In the genomic region with DNA sequence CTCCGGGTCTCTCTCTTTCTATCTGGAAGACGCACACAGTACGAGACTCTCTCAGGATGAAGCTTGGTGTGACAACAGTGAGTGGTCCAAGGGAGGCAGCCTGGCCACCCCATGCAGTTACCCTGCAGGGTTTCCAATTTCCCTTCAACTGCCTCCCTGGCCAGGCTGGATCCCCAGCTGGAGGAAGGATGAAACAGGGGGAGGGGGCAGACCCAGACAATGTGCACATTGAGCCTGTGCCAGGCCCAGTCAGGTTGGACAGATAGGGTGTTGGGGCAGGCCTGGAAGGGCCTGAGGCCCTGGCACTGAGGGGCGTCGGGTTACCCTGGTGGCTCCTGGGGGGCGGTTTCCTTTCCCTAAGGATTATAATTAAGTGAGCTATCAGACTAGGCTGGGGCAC, we compare ENCODE assay signal across 15 mouse cellular contexts. TPM values are rescaled to one million over a fixed set of nuclear protein-coding genes. Genes with fewer than 3 reads are reported as not detected.
A peak's percentile ranks its signal among the peaks of the same experiment; 100 is the strongest.
DNase-seq lines count a peak whose midpoint lies in the region; ATAC-seq and TF ChIP-seq lines count a peak whose summit lies in the region.
"Had no signal": no experiment of that assay in that cellular context is flagged by ENCODE, and none has a peak within 500 bp of the region (broad histone marks: within the 10 kb centered on the region; RNA-seq: fewer than 3 reads in every experiment).

No protein-coding gene starts in this region.

- no peaks in the 10 kb centered on the region for H3K27me3 ChIP-seq in forebrain, embryonic 13.5 days
- no peaks in the 10 kb centered on the region for H3K27me3 ChIP-seq in forebrain, embryonic 11.5 days (ENCODE audit: control insufficient read depth, insufficient read depth, low read length)
- H3K27me3 ChIP-seq in kidney, embryonic 16.5 days (ENCODE audit: insufficient read depth, low read length): no peaks in the 10 kb centered on the region
- H3K27me3 ChIP-seq in kidney, adult 2 months (replicated peaks; ENCODE audit: control insufficient read depth, insufficient read depth, low read length): no peaks in the 10 kb centered on the region
- H3K27me3 ChIP-seq in hindbrain, embryonic 15.5 days: no peaks in the 10 kb centered on the region

- TF ChIP-seq CTCF in kidney, adult 2 months (conservative IDR thresholded peaks at IDR 0.05; ENCODE audit: insufficient read depth, insufficient read length, low read depth, low read length): no peak

- no peak overlapping the region for H3K27ac ChIP-seq in forebrain, embryonic 13.5 days
- no peak overlapping the region for H3K27ac ChIP-seq in forebrain, embryonic 11.5 days (ENCODE audit: low read depth, low read length)
- no peak overlapping the region for H3K27ac ChIP-seq in kidney, embryonic 16.5 days (ENCODE audit: low read length)
- H3K27ac ChIP-seq in kidney, adult 2 months (ENCODE audit: insufficient read depth, low read depth, low read length): no peak overlapping the region
- H3K27ac ChIP-seq in hindbrain, embryonic 15.5 days (replicated peaks): no peak overlapping the region
- H3K27ac ChIP-seq: left cerebral cortex, adult 2 months had no signal

- 58% methylated on average over 6 of the region's 6 CpGs for WGBS in forebrain, embryonic 13.5 days
- WGBS in forebrain, embryonic 11.5 days: 69% methylated on average over 6 of the region's 6 CpGs
- WGBS in kidney, embryonic 16.5 days: 62% methylated on average over 6 of the region's 6 CpGs
- whole genome bisulfite sequencing in kidney, adult 2 months: 91% methylated on average over 6 of the region's 6 CpGs
- WGBS in hindbrain, embryonic 15.5 days: 54% methylated on average over 6 of the region's 6 CpGs

- DNase-seq in forebrain, embryonic 11.5 days (ENCODE audit: low spot score): no peak
- no peak for DNase-seq in kidney, adult 2 months
- DNase-seq in NIH3T3 (ENCODE audit: low read depth): peak; percentile 50
- no peak for DNase-seq in right cerebral cortex, postnatal 25 days
- DNase-seq in cerebellum, postnatal 14 days: no peak
- DNase-seq: adrenal gland, postnatal 25 days; cerebellum, adult 11 months; kidney, postnatal 14 days; lung, postnatal 10 days; right cerebral cortex, postnatal 4 days; thymus, postnatal 25 days had no signal

- no peak for TF ChIP-seq POLR2A in kidney, adult 2 months (IDR thresholded peaks at IDR 0.05; ENCODE audit: low read depth, low read length)

- 0 out of 2 replicates have a peak, but pooled peaks have one; percentile 13 for ATAC-seq in forebrain, embryonic 13.5 days
- no peak for ATAC-seq in forebrain, embryonic 11.5 days (replicated peaks; ENCODE audit: low FRiP score)
- ATAC-seq in kidney, embryonic 16.5 days (ENCODE audit: low FRiP score, low TSS enrichment): 0 out of 2 replicates have a peak, but pooled peaks have one; percentile 16
- peak; percentile 67 for ATAC-seq in hindbrain, embryonic 15.5 days (ENCODE audit: low FRiP score, low read depth)

- no peak overlapping the region for H3K4me2 ChIP-seq in forebrain, embryonic 13.5 days
- H3K4me2 ChIP-seq in forebrain, embryonic 11.5 days (ENCODE audit: low read depth, low read length, severe bottlenecking): no peak overlapping the region
- H3K4me2 ChIP-seq in kidney, embryonic 16.5 days (replicated peaks; ENCODE audit: low read depth, low read length): no peak overlapping the region
- H3K4me2 ChIP-seq in hindbrain, embryonic 15.5 days: no peak overlapping the region

- H3K36me3 ChIP-seq in forebrain, embryonic 13.5 days (ENCODE audit: poor library complexity, severe bottlenecking): no peaks in the 10 kb centered on the region
- no peaks in the 10 kb centered on the region for H3K36me3 ChIP-seq in forebrain, embryonic 11.5 days (ENCODE audit: control insufficient read depth, insufficient read depth, low read length)
- no peaks in the 10 kb centered on the region for H3K36me3 ChIP-seq in kidney, embryonic 16.5 days (ENCODE audit: insufficient read depth, low read length)
- no peaks in the 10 kb centered on the region for H3K36me3 ChIP-seq in kidney, adult 2 months (ENCODE audit: control insufficient read depth, insufficient read depth, low read length)
- no peaks in the 10 kb centered on the region for H3K36me3 ChIP-seq in hindbrain, embryonic 15.5 days

- H3K4me1 ChIP-seq in forebrain, embryonic 13.5 days: peaks cover 20% of the 10 kb centered on the region
- peaks cover 2% of the 10 kb centered on the region; the same call in 1 of the 2 replicates for H3K4me1 ChIP-seq in forebrain, embryonic 11.5 days (replicated peaks; ENCODE audit: control insufficient read depth, insufficient read depth, low read length)
- H3K4me1 ChIP-seq in kidney, embryonic 16.5 days (ENCODE audit: insufficient read depth, low read length): peaks cover 19% of the 10 kb centered on the region
- H3K4me1 ChIP-seq in kidney, adult 2 months (ENCODE audit: control insufficient read depth, insufficient read depth, low read length): no peaks in the 10 kb centered on the region; the same call in 1 of the 2 replicates
- H3K4me1 ChIP-seq in hindbrain, embryonic 15.5 days (replicated peaks): peaks cover 12% of the 10 kb centered on the region; the same call in 1 of the 2 replicates

- no peaks in the 10 kb centered on the region for H3K9me3 ChIP-seq in forebrain, embryonic 13.5 days (replicated peaks)
- no peaks in the 10 kb centered on the region for H3K9me3 ChIP-seq in forebrain, embryonic 11.5 days (ENCODE audit: control insufficient read depth, low read length)
- no peaks in the 10 kb centered on the region for H3K9me3 ChIP-seq in kidney, embryonic 16.5 days (ENCODE audit: low read length)
- H3K9me3 ChIP-seq in hindbrain, embryonic 15.5 days: no peaks in the 10 kb centered on the region

- H3K9ac ChIP-seq in forebrain, embryonic 13.5 days: no peak overlapping the region; the same call in 1 of the 2 replicates
- no peak overlapping the region for H3K9ac ChIP-seq in forebrain, embryonic 11.5 days (ENCODE audit: low read length)
- peak overlapping the region; percentile 38; the same call in 1 of the 2 replicates for H3K9ac ChIP-seq in kidney, embryonic 16.5 days (replicated peaks; ENCODE audit: low read length)
- H3K9ac ChIP-seq in hindbrain, embryonic 15.5 days: no peak overlapping the region

- H3K4me3 ChIP-seq in forebrain, embryonic 13.5 days: no peak overlapping the region
- no peak overlapping the region for H3K4me3 ChIP-seq in forebrain, embryonic 11.5 days (ENCODE audit: low read depth, low read length)
- no peak overlapping the region for H3K4me3 ChIP-seq in kidney, embryonic 16.5 days (ENCODE audit: low read length)
- H3K4me3 ChIP-seq in kidney, adult 2 months (ENCODE audit: insufficient read depth, low read depth, low read length): no peak overlapping the region
- no peak overlapping the region for H3K4me3 ChIP-seq in hindbrain, embryonic 15.5 days
- H3K4me3 ChIP-seq: left cerebral cortex, adult 2 months had no signal

RNA-seq across cellular contexts. Expression of a gene that starts 55.8 kb away (rescaled TPM):
- 22.1 and 24.0 TPM in 2 replicates for polyA plus RNA-seq in forebrain, embryonic 13.5 days (2015; fragmentation: Nextera tagmentation; extraction: Ambion mirVana)
- polyA plus RNA-seq in forebrain, embryonic 11.5 days (2014; fragmentation: Nextera tagmentation; extraction: Ambion mirVana): 35.1 and 39.2 TPM in 2 replicates
- polyA plus RNA-seq in kidney, embryonic 16.5 days (2015; fragmentation: Nextera tagmentation; extraction: Ambion mirVana): 54.9 and 58.8 TPM in 2 replicates
- 288 and 414 TPM in 2 replicates for polyA plus RNA-seq in kidney, adult 2 months (2012; rRNA removed)
- 39.4 and 42.5 TPM in 2 replicates for polyA plus RNA-seq in hindbrain, embryonic 15.5 days (2015; fragmentation: Nextera tagmentation; extraction: Ambion mirVana)

RNA-seq across cellular contexts. Expression of a gene that starts 56.7 kb away (rescaled TPM):
- 0.11 and 0.14 TPM in 2 replicates for polyA plus RNA-seq in forebrain, embryonic 13.5 days (2015; fragmentation: Nextera tagmentation; extraction: Ambion mirVana)
- polyA plus RNA-seq in forebrain, embryonic 11.5 days (2014; fragmentation: Nextera tagmentation; extraction: Ambion mirVana): 1.7 and 2.6 TPM in 2 replicates
- polyA plus RNA-seq in kidney, embryonic 16.5 days (2015; fragmentation: Nextera tagmentation; extraction: Ambion mirVana): 0.34 and 0.45 TPM in 2 replicates
- 45.3 and 70.3 TPM in 2 replicates for polyA plus RNA-seq in kidney, adult 2 months (2012; rRNA removed)
- 3.2 and 3.3 TPM in 2 replicates for polyA plus RNA-seq in hindbrain, embryonic 15.5 days (2015; fragmentation: Nextera tagmentation; extraction: Ambion mirVana)

Comparison
In these comparisons a context has a peak if more than half of its experiments do, and no peak if none do; other contexts are left out.
1. RNA of a gene that starts 56.7 kb away (polyA plus RNA-seq): 45.3 to 70.3 TPM in kidney, adult 2 months; 3.2 to 3.3 TPM in hindbrain, embryonic 15.5 days, 1.7 to 2.6 TPM in forebrain, embryonic 11.5 days, 0.34 to 0.45 TPM in kidney, embryonic 16.5 days and 0.11 to 0.14 TPM in forebrain, embryonic 13.5 days; every median in the first group is over 10 times any median in the second.